Mouse (Mus musculus): ENCODE results near the gene Actl11. TPM values are rescaled to one million over a fixed set of nuclear protein-coding genes. Genes with fewer than 3 reads are reported as not detected.

Gene Actl11
- total and polyA plus RNA-seq, 2 experiments from 2014 or later, result not detected

DNA sequence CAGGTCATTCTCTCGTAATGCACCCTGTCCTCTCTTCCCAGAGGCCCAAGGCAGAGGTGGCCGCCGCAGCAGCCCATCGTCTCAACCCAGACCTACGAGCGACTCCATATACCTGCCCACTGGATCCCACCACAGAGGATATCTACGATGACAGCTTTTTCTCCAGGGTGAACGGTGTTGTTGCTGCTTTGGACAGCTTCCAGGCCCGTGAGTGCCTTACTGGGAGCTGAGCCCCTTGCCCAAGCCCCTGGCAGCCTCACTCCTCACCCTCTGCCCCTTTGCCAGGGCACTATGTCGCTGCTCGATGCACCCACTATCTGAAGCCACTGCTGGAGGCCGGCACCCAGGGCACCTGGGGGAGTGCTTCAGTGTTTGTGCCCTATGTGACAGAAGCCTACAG, 50.5 kb downstream of the Actl11 start:
- Histone ChIP-seq H3K4me3 (ENCODE audit: low read depth, low read length) (no peak overlapping the region), H3K9ac (no peak overlapping the region), H3K27ac (ENCODE audit: low read depth, low read length) (no peak overlapping the region), H3K4me1 (ENCODE audit: insufficient read depth) (peaks cover 5% of the 10 kb centered on the region; the same call in 1 of the 2 replicates), H3K4me2 (ENCODE audit: low read depth) (no peak overlapping the region), H3K9me3 (ENCODE audit: low read length) (no peaks in the 10 kb centered on the region), H3K36me3 (ENCODE audit: insufficient read depth) (no peaks in the 10 kb centered on the region), H3K27me3 (ENCODE audit: insufficient read depth, low read length) (no peaks in the 10 kb centered on the region)
- DNase-seq (no peak), ATAC-seq (no peak)
- no peak for TF ChIP-seq CTCF (IDR thresholded peaks at IDR 0.05; ENCODE audit: low read depth)
- WGBS, result 86% methylated on average over 12 of the region's 12 CpGs

Other genes starting within 250 kb of the Actl11 start
- 0.24 TPM in 1 of 2 replicates, not detected in the other for gene Gnat1, start 248.8 kb upstream of the Actl11 start, total RNA-seq (2014; rRNA removed)
- 0.73 and 1.8 TPM in 2 replicates for gene Gnat1, start 248.8 kb upstream of the Actl11 start, polyA plus RNA-seq (2015; fragmentation: Nextera tagmentation; extraction: Ambion mirVana)
- gene Sema3f, start 218.0 kb upstream of the Actl11 start, total RNA-seq (2014; rRNA removed), result 56.6 and 61.4 TPM in 2 replicates
- gene Sema3f, start 218.0 kb upstream of the Actl11 start, polyA plus RNA-seq (2015; fragmentation: Nextera tagmentation; extraction: Ambion mirVana), result 7.1 and 7.8 TPM in 2 replicates
- gene Rbm5, start 157.5 kb upstream of the Actl11 start, total RNA-seq (2014; rRNA removed), result 173 and 208 TPM in 2 replicates
- gene Rbm5, start 157.5 kb upstream of the Actl11 start, polyA plus RNA-seq (2015; fragmentation: Nextera tagmentation; extraction: Ambion mirVana), result 111 and 152 TPM in 2 replicates
- gene Rbm6, start 55.2 kb upstream of the Actl11 start, total RNA-seq (2014; rRNA removed), result 77.8 and 78.3 TPM in 2 replicates
- gene Rbm6, start 55.2 kb upstream of the Actl11 start, polyA plus RNA-seq (2015; fragmentation: Nextera tagmentation; extraction: Ambion mirVana), result 41.4 and 59.5 TPM in 2 replicates
- 18.9 and 22.2 TPM in 2 replicates for gene Mon1a, start 40.3 kb upstream of the Actl11 start, total RNA-seq (2014; rRNA removed)
- gene Mon1a, start 40.3 kb upstream of the Actl11 start, polyA plus RNA-seq (2015; fragmentation: Nextera tagmentation; extraction: Ambion mirVana), result 17.4 and 18.1 TPM in 2 replicates
- 0.86 and 1.0 TPM in 2 replicates for gene Mst1r, start 21.6 kb upstream of the Actl11 start, total RNA-seq (2014; rRNA removed)
- gene Mst1r, start 21.6 kb upstream of the Actl11 start, polyA plus RNA-seq (2015; fragmentation: Nextera tagmentation; extraction: Ambion mirVana), result 0.48 and 1.0 TPM in 2 replicates
- gene Camkv, start 7.2 kb downstream of the Actl11 start, total RNA-seq (2014; rRNA removed), result 228 and 329 TPM in 2 replicates
- 194 and 197 TPM in 2 replicates for gene Camkv, start 7.2 kb downstream of the Actl11 start, polyA plus RNA-seq (2015; fragmentation: Nextera tagmentation; extraction: Ambion mirVana)
- gene Traip, start 21.7 kb downstream of the Actl11 start, total RNA-seq (2014; rRNA removed), result 11.0 and 15.7 TPM in 2 replicates
- 11.2 TPM in 2 replicates for gene Traip, start 21.7 kb downstream of the Actl11 start, polyA plus RNA-seq (2015; fragmentation: Nextera tagmentation; extraction: Ambion mirVana)
- 3.5 and 4.0 TPM in 2 replicates for gene Uba7, start 47.0 kb downstream of the Actl11 start, total RNA-seq (2014; rRNA removed)
- gene Uba7, start 47.0 kb downstream of the Actl11 start, polyA plus RNA-seq (2015; fragmentation: Nextera tagmentation; extraction: Ambion mirVana), result 4.5 and 4.8 TPM in 2 replicates
- gene Gm20661, start 54.6 kb downstream of the Actl11 start, total RNA-seq (2014; rRNA removed), result 0.46 TPM in 1 of 2 replicates, not detected in the other
- gene Gm20661, start 54.6 kb downstream of the Actl11 start, polyA plus RNA-seq (2015; fragmentation: Nextera tagmentation; extraction: Ambion mirVana), result 0.12 and 0.20 TPM in 2 replicates
- gene Inka1, start 57.4 kb downstream of the Actl11 start, total RNA-seq (2014; rRNA removed), result 6.3 and 7.8 TPM in 2 replicates
- gene Inka1, start 57.4 kb downstream of the Actl11 start, polyA plus RNA-seq (2015; fragmentation: Nextera tagmentation; extraction: Ambion mirVana), result 20.3 and 23.0 TPM in 2 replicates
- gene Cdhr4, start 64.0 kb downstream of the Actl11 start, total RNA-seq (2014; rRNA removed), result 3.1 and 4.4 TPM in 2 replicates
- 0.38 and 0.69 TPM in 2 replicates for gene Cdhr4, start 64.0 kb downstream of the Actl11 start, polyA plus RNA-seq (2015; fragmentation: Nextera tagmentation; extraction: Ambion mirVana)
- 4.2 and 7.9 TPM in 2 replicates for gene Gm20662, start 67.9 kb downstream of the Actl11 start, total RNA-seq (2014; rRNA removed)
- gene Gm20662, start 67.9 kb downstream of the Actl11 start, polyA plus RNA-seq (2015; fragmentation: Nextera tagmentation; extraction: Ambion mirVana), result not detected in 2 replicates
- gene Ip6k1, start 74.0 kb downstream of the Actl11 start, total RNA-seq (2014; rRNA removed), result 240 and 251 TPM in 2 replicates
- gene Ip6k1, start 74.0 kb downstream of the Actl11 start, polyA plus RNA-seq (2015; fragmentation: Nextera tagmentation; extraction: Ambion mirVana), result 70.5 and 86.9 TPM in 2 replicates
- 17.5 and 18.6 TPM in 2 replicates for gene Gmppb, start 120.8 kb downstream of the Actl11 start, total RNA-seq (2014; rRNA removed)
- gene Gmppb, start 120.8 kb downstream of the Actl11 start, polyA plus RNA-seq (2015; fragmentation: Nextera tagmentation; extraction: Ambion mirVana), result 15.5 and 16.0 TPM in 2 replicates
- gene Amigo3, start 124.7 kb downstream of the Actl11 start, total RNA-seq (2014; rRNA removed), result 2.9 and 3.4 TPM in 2 replicates
- 1.4 and 1.5 TPM in 2 replicates for gene Amigo3, start 124.7 kb downstream of the Actl11 start, polyA plus RNA-seq (2015; fragmentation: Nextera tagmentation; extraction: Ambion mirVana)
- 0.10 TPM in 1 of 2 replicates, not detected in the other for gene Mst1, start 152.0 kb downstream of the Actl11 start, total RNA-seq (2014; rRNA removed)
- not detected in 2 replicates for gene Mst1, start 152.0 kb downstream of the Actl11 start, polyA plus RNA-seq (2015; fragmentation: Nextera tagmentation; extraction: Ambion mirVana)
- gene Rnf123, start 154.9 kb downstream of the Actl11 start, total RNA-seq (2014; rRNA removed), result 32.0 and 35.8 TPM in 2 replicates
- 25.4 and 37.0 TPM in 2 replicates for gene Rnf123, start 154.9 kb downstream of the Actl11 start, polyA plus RNA-seq (2015; fragmentation: Nextera tagmentation; extraction: Ambion mirVana)
- 24.5 and 27.9 TPM in 2 replicates for gene Apeh, start 166.1 kb downstream of the Actl11 start, total RNA-seq (2014; rRNA removed)
- gene Apeh, start 166.1 kb downstream of the Actl11 start, polyA plus RNA-seq (2015; fragmentation: Nextera tagmentation; extraction: Ambion mirVana), result 28.2 and 30.0 TPM in 2 replicates